Mouse (Mus musculus) neural tube, embryonic 12.5 days (tissue): ENCODE data around the gene Hmgn3. TPM values are rescaled to one million over a fixed set of nuclear protein-coding genes. Genes with fewer than 3 reads are reported as not detected.

Source experiments
- ATAC-seq: fragments of 200-750 bp; cut with Nextera tagmentation; 2 replicates; pipeline ENCODE4 v1.8.0; 2017; ENCODE audit warnings: low read depth, mild to moderate bottlenecking, moderate TSS enrichment, moderate library complexity; ENCODE audit not compliant: low FRiP score
- H3K27ac ChIP-seq: fragments of 300-500 bp; sonication (generic); 2 replicates; pipeline ENCODE4 v1.5.1; 2016
- H3K27me3 ChIP-seq: fragments of 300-500 bp; sonication (generic); replicated peaks from 2 replicates; pipeline ENCODE4 v1.6.1; 2016; ENCODE audit warnings: mild to moderate bottlenecking
- H3K36me3 ChIP-seq: fragments of 300-500 bp; sonication (generic); 2 replicates; pipeline ENCODE4 v1.6.1; 2016; ENCODE audit warnings: mild to moderate bottlenecking
- H3K4me1 ChIP-seq: fragments of 300-500 bp; sonication (generic); 2 replicates; pipeline ENCODE4 v1.6.1; 2016
- H3K4me2 ChIP-seq: fragments of 300-500 bp; sonication (generic); replicated peaks from 2 replicates; pipeline ENCODE4 v1.6.1; 2016; ENCODE audit warnings: mild to moderate bottlenecking
- H3K4me3 ChIP-seq: fragments of 300-500 bp; sonication (generic); 2 replicates; pipeline ENCODE4 v1.5.1; 2016
- H3K9ac ChIP-seq: fragments of 300-500 bp; sonication (generic); 2 replicates; pipeline ENCODE4 v1.6.1; 2016; ENCODE audit warnings: mild to moderate bottlenecking
- H3K9me3 ChIP-seq: fragments of 300-500 bp; sonication (generic); 2 replicates; pipeline ENCODE4 v1.6.1; 2016; ENCODE audit warnings: mild to moderate bottlenecking
- WGBS: fragments of 180-500 bp; shearing (Covaris S2); methylation state at CpG from one replicate; pipeline ENCODE4 v1.1.7; 2016; 5-methylcytosine and 5-hydroxymethylcytosine counted together
- polyA plus RNA-seq: library from polyadenylated mRNA; unstranded; fragments of >200 nt; fragmentation: Nextera tagmentation; extraction: Ambion mirVana; gene quantifications from 2 replicates; pipeline ENCODE4 v1.2.1, GENCODE M21; 2016

The Hmgn3 gene
- polyA plus RNA-seq, 1 experiment from 2014 or later = 111 TPM

- no peak overlapping the region for H3K4me2 ChIP-seq
- no peak overlapping the region for H3K27ac ChIP-seq
- H3K9ac ChIP-seq = no peak overlapping the region
- no peaks in the 10 kb centered on the region for H3K27me3 ChIP-seq
- no peaks in the 10 kb centered on the region for H3K4me1 ChIP-seq
- peaks cover 4% of the 10 kb centered on the region; the same call in 1 of the 2 replicates for H3K36me3 ChIP-seq
- WGBS = 86% methylated on average over 10 of the region's 10 CpGs
- H3K4me3 ChIP-seq = no peak overlapping the region
- no peaks in the 10 kb centered on the region for H3K9me3 ChIP-seq
- ATAC-seq = no peak
Measured at GRCm38 (mm10) chr9:83113800-83114217, 32.7 kb downstream of the Hmgn3 start.

DNA sequence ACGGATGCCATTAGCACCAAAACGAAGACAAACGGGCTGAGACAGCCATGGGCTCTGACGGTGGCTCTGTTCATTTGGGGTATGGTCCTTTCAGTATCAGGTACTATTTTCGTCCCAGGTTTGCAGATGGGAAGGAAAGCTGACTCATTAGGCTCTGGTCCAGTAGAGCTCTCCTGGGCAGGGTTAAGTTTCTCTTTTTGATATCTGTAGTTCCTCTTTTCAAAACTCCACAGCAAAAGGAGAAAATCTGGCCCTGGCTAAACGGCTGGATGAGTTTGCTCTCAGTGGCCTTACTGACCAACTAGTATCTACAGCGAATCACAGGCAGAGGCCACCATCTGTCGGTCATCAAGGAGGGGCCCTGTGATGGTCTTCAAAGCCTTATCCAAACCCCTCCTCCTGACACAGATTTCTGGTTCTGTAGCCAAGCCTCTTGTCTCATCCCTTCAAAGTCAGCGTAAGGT is 34.1 kb downstream of the Hmgn3 start:
- H3K9ac ChIP-seq = no peak overlapping the region
- H3K4me1 ChIP-seq = no peaks in the 10 kb centered on the region
- H3K27me3 ChIP-seq = no peaks in the 10 kb centered on the region
- H3K4me2 ChIP-seq = no peak overlapping the region
- H3K36me3 ChIP-seq = peaks cover 4% of the 10 kb centered on the region; the same call in 1 of the 2 replicates
- no peaks in the 10 kb centered on the region for H3K9me3 ChIP-seq
- ATAC-seq = no peak
- WGBS = 79% methylated on average over 9 of the region's 9 CpGs
- H3K4me3 ChIP-seq = no peak overlapping the region
- H3K27ac ChIP-seq = no peak overlapping the region

- no peaks in the 10 kb centered on the region for H3K4me1 ChIP-seq
- no peak overlapping the region for H3K4me2 ChIP-seq
- no peak overlapping the region for H3K4me3 ChIP-seq
- no peak for ATAC-seq
- H3K27me3 ChIP-seq = no peaks in the 10 kb centered on the region
- H3K27ac ChIP-seq = no peak overlapping the region
- peaks cover 4% of the 10 kb centered on the region; the same call in 1 of the 2 replicates for H3K36me3 ChIP-seq
- no peak overlapping the region for H3K9ac ChIP-seq
- H3K9me3 ChIP-seq = no peaks in the 10 kb centered on the region
- 60% methylated on average over 3 of the region's 3 CpGs for WGBS
Measured at GRCm38 (mm10) chr9:83111789-83112188, 34.7 kb downstream of the Hmgn3 start.

DNA sequence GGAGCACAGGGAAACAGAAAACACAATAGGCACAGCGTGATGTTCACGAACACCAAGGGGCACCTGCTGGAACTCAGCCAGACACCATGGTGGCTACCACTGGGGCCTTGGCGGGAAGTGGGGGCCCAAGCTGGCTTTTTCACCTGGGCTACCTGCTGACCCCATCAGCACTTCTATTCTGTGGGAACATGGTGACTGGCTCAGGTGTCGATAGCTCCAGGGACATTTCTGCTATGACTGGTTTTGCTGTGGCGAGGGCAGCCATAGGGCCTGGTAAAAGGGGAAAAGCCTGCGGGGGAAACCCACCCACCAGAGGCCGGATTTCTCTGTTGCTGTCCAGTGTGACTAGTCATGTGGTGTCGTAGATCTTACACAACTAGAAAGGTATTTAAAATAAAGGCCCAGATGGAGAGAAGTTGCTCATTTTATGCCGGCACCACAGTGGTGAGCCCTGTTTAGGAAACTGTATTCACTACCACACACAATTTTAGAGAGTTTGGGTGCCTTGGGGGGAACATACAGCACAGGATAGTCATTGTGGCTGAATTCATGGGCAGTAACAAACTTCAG is 35.3 kb downstream of the Hmgn3 start:
- 88% methylated on average over 9 of the region's 9 CpGs for WGBS
- Histone ChIP-seq H3K27me3 (no peaks in the 10 kb centered on the region), H3K27ac (no peak overlapping the region), H3K36me3 (peaks cover 4% of the 10 kb centered on the region; the same call in 1 of the 2 replicates), H3K4me1 (no peaks in the 10 kb centered on the region), H3K4me3 (no peak overlapping the region), H3K9ac (no peak overlapping the region), H3K9me3 (no peaks in the 10 kb centered on the region), H3K4me2 (no peak overlapping the region)
- ATAC-seq = no peak

DNA sequence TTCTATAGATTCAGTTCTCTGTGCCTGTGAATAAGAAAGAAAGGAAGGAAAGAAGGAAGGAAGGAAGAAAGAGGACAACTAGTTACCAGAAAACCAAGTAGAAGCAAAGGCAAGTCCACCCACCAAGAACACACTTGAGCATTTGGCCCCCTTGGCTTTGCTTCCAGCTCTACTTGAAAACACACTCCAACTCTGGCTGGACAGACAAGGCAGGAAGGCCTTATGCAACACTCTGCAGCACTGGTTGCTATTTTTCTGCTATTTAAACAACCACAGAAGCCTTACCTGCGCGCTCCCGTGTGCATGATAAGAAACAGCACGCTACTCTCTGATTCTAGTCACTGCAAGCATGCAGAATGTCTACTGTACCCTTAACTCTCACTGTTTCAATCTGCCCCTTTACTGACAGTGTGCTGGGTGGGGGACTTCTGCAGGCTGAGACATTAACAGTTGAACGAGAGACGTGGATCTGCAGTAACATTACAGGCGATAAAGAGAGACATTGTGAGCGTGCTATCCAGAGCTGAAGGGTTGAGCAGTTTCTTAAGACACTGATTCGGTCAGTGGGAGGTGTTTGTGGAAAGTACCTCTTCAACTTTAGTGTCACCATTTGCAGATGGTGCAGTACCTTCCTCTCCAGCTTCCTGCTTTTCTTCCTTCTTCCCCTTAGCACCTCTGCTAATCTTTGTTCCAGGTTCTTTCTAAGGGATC is 35.9 kb downstream of the Hmgn3 start:
- H3K27ac ChIP-seq = no peak overlapping the region
- no peaks in the 10 kb centered on the region for H3K9me3 ChIP-seq
- no peak overlapping the region for H3K4me2 ChIP-seq
- H3K4me3 ChIP-seq = no peak overlapping the region
- no peaks in the 10 kb centered on the region for H3K27me3 ChIP-seq
- no peaks in the 10 kb centered on the region for H3K4me1 ChIP-seq
- 93% methylated on average over 9 of the region's 9 CpGs for WGBS
- H3K9ac ChIP-seq = no peak overlapping the region
- peaks cover 4% of the 10 kb centered on the region; the same call in 1 of the 2 replicates for H3K36me3 ChIP-seq
- no peak for ATAC-seq

DNA sequence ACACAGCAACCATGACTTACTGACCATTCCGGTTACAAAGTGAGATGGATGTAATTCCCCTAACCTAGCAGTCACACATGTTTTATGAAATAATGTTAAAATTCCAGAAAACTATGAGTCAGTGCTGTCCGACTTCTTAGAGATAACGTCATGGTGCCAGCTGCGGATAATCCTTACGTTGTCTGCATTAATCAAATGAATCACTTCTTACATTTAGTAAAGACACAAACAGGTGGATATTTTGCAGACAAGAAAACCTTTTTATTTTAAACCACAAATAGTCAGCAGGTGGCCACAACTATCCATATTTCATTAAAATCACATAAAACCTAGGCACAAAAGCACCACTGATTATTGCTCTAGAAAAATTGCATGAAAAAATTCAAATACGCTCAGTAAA is 36.8 kb downstream of the Hmgn3 start:
- Histone ChIP-seq H3K4me1 (no peaks in the 10 kb centered on the region), H3K9me3 (no peaks in the 10 kb centered on the region), H3K4me2 (no peak overlapping the region), H3K4me3 (no peak overlapping the region), H3K27me3 (no peaks in the 10 kb centered on the region), H3K27ac (no peak overlapping the region), H3K9ac (no peak overlapping the region), H3K36me3 (peaks cover 4% of the 10 kb centered on the region; the same call in 1 of the 2 replicates)
- ATAC-seq = no peak
- 93% methylated on average over 6 of the region's 6 CpGs for WGBS

- no peak overlapping the region for H3K27ac ChIP-seq
- no peaks in the 10 kb centered on the region for H3K9me3 ChIP-seq
- ATAC-seq = no peak
- no peaks in the 10 kb centered on the region for H3K4me1 ChIP-seq
- H3K27me3 ChIP-seq = no peaks in the 10 kb centered on the region
- H3K9ac ChIP-seq = no peak overlapping the region
- WGBS = 81% methylated on average over 3 of the region's 3 CpGs
- H3K4me2 ChIP-seq = no peak overlapping the region
- no peak overlapping the region for H3K4me3 ChIP-seq
- H3K36me3 ChIP-seq = peaks cover 4% of the 10 kb centered on the region; the same call in 1 of the 2 replicates
Measured at GRCm38 (mm10) chr9:83108821-83109220, 37.7 kb downstream of the Hmgn3 start.

- no peak overlapping the region for H3K4me2 ChIP-seq
- no peak overlapping the region for H3K4me3 ChIP-seq
- no peak for ATAC-seq
- H3K9ac ChIP-seq = no peak overlapping the region
- no peaks in the 10 kb centered on the region for H3K27me3 ChIP-seq
- no peak overlapping the region for H3K27ac ChIP-seq
- WGBS = 90% methylated on average over 3 of the region's 3 CpGs
- no peaks in the 10 kb centered on the region for H3K9me3 ChIP-seq
- H3K36me3 ChIP-seq = no peaks in the 10 kb centered on the region
- no peaks in the 10 kb centered on the region for H3K4me1 ChIP-seq
Measured at GRCm38 (mm10) chr9:83103785-83104184, 42.7 kb downstream of the Hmgn3 start.

DNA sequence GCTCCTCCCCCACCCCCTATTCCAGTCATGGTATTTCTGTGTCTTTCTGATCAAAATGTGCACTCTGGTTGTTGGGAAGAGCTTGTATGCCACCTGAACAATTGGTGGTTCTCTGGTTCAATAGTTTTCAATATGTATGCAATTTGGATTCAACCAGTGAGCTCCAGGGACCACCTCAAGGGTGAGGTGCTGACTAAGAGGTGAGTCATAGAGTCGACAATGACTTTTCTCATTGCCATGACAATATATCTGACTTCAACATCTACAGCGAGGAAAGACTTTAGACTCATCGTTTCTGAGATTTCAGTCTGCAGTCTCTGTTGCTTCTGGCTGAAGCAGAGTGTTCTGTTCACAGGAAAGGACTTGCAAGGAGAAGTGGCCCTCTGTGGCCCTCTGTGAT is 44.8 kb downstream of the Hmgn3 start:
- Histone ChIP-seq H3K9ac (no peak overlapping the region), H3K4me3 (no peak overlapping the region), H3K36me3 (no peaks in the 10 kb centered on the region), H3K27me3 (no peaks in the 10 kb centered on the region), H3K9me3 (no peaks in the 10 kb centered on the region), H3K27ac (no peak overlapping the region), H3K4me1 (no peaks in the 10 kb centered on the region), H3K4me2 (no peak overlapping the region)
- ATAC-seq = no peak
- WGBS = 92% methylated on average over 3 of the region's 3 CpGs

DNA sequence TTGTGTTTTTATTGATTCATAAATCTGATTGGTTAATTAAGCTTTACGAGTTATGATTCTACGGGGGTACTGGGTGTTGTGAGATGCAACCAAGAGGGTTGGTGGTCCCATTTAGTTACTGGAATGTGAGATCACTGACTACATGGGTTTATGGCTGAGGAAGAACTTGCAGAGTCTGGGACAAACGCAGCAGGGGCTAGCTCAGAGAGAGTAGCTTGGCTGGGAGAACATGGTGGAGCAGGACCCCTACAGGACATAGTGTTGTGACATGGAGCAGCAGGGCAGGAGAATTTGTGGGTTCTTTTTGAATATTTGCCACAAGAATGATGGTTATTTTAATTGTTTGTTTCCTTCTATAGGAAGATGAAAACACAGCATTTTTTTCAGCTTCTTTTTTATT is 45.7 kb downstream of the Hmgn3 start:
- WGBS = 78% methylated on average over 3 of the region's 3 CpGs

GRCm38 (mm10) chr9:83098652-83099307 is 47.7 kb downstream of the Hmgn3 start:
- Histone ChIP-seq H3K4me1 (no peaks in the 10 kb centered on the region), H3K27ac (no peak overlapping the region), H3K4me2 (no peak overlapping the region), H3K9me3 (no peaks in the 10 kb centered on the region), H3K36me3 (no peaks in the 10 kb centered on the region), H3K4me3 (no peak overlapping the region), H3K27me3 (no peaks in the 10 kb centered on the region), H3K9ac (no peak overlapping the region)
- ATAC-seq = no peak
- WGBS = 68% methylated on average over 12 of the region's 12 CpGs

More for the DNA sequence above, 45.7 kb downstream of the Hmgn3 start:
- no peak overlapping the region for H3K4me2 ChIP-seq
- H3K27ac ChIP-seq = no peak overlapping the region
- no peaks in the 10 kb centered on the region for H3K9me3 ChIP-seq
- H3K27me3 ChIP-seq = no peaks in the 10 kb centered on the region
- H3K4me1 ChIP-seq = no peaks in the 10 kb centered on the region
- ATAC-seq = no peak
- no peak overlapping the region for H3K9ac ChIP-seq
- H3K36me3 ChIP-seq = no peaks in the 10 kb centered on the region
- H3K4me3 ChIP-seq = no peak overlapping the region

DNA sequence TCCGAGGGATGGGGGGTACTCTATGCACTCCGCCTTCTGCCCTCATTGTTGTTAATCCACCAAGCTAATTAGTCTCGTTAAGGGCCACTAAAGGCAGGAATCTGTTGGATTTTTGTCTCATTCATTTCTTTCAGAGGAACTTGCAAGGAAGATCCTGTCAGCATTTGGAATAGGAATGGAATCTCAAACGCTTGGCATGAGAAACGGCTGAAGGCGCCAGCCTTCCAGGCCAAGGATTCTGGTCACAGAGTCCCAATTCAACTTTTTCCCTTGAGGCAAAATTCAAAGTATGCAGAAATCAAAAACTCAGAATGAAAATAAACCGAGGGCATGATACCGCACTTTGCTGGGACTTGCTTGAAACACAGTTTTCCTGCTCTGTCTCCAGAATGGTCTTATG is 48.7 kb downstream of the Hmgn3 start:
- 76% methylated on average over 8 of the region's 8 CpGs for WGBS
- Histone ChIP-seq H3K36me3 (no peaks in the 10 kb centered on the region), H3K4me3 (no peak overlapping the region), H3K4me1 (no peaks in the 10 kb centered on the region), H3K9me3 (no peaks in the 10 kb centered on the region), H3K27me3 (no peaks in the 10 kb centered on the region), H3K9ac (no peak overlapping the region), H3K27ac (no peak overlapping the region), H3K4me2 (no peak overlapping the region)
- ATAC-seq = no peak
